Mouse (Mus musculus) embryonic facial prominence, embryonic 15.5 days (tissue): ENCODE results near the gene Cc2d1a. TPM values are rescaled to one million over a fixed set of nuclear protein-coding genes. Genes with fewer than 3 reads are reported as not detected.

Source experiments
- microRNA counts: library from miRNA; unstranded; fragments of <30 nt; microRNA quantifications from one replicate; lab custom pipeline; 2016
- microRNA-seq: library from miRNA; unstranded; fragments of <30 nt; microRNA quantifications from one replicate; pipeline ENCODE4, GENCODE M21; 2016; ENCODE audit warnings: borderline number of aligned reads
- polyA plus RNA-seq: library from polyadenylated mRNA; unstranded; fragments of >200 nt; fragmentation: Nextera tagmentation; extraction: Ambion mirVana; gene quantifications from 2 replicates; pipeline ENCODE4 v1.2.1, GENCODE M21; 2015

Gene Cc2d1a
- polyA plus RNA-seq, 1 experiment from 2014 or later, result 32.8 TPM

MicroRNA genes within 50 kb of the gene (microRNA counts, 519-probe panel; counts per million panel counts)
- 2,765 counts per million, percentile 66 among the panel's probes with 10 or more counts for microRNA mmu-miR-181c (lab: Ali Mortazavi, UCI)
- microRNA mmu-miR-709 (lab: Ali Mortazavi, UCI), result 1,960 counts per million, percentile 37 among the panel's probes with 10 or more counts

Small RNA genes within 50 kb of the gene (microRNA-seq; reads per million reads assigned to microRNA genes)
- not detected for gene Gm25110
- 5,013 reads per million, percentile 90 among the genes with 10 or more reads in this experiment for gene Mir181c
- gene Mir181d, result 2,973 reads per million, percentile 86 among the genes with 10 or more reads in this experiment
- not detected for gene Mir709

Other genes starting within 250 kb of the Cc2d1a start
- gene Adgrl1, start 247.8 kb downstream of the Cc2d1a start, polyA plus RNA-seq, result 22.8 and 23.2 TPM in 2 replicates
- gene Gm10644, start 192.7 kb downstream of the Cc2d1a start, polyA plus RNA-seq, result 0.45 and 0.60 TPM in 2 replicates
- 56.8 and 57.2 TPM in 2 replicates for gene Asf1b, start 192.4 kb downstream of the Cc2d1a start, polyA plus RNA-seq
- gene Prkaca, start 174.9 kb downstream of the Cc2d1a start, polyA plus RNA-seq, result 199 and 217 TPM in 2 replicates
- 10.3 and 13.2 TPM in 2 replicates for gene Samd1, start 150.3 kb downstream of the Cc2d1a start, polyA plus RNA-seq
- 1.2 and 1.8 TPM in 2 replicates for gene 1700067K01Rik, start 146.4 kb downstream of the Cc2d1a start, polyA plus RNA-seq
- 0.88 and 1.5 TPM in 2 replicates for gene 2210011C24Rik, start 135.8 kb downstream of the Cc2d1a start, polyA plus RNA-seq
- 6.5 and 8.6 TPM in 2 replicates for gene Palm3, start 126.5 kb downstream of the Cc2d1a start, polyA plus RNA-seq
- gene Il27ra, start 105.3 kb downstream of the Cc2d1a start, polyA plus RNA-seq, result 1.4 TPM in 2 replicates
- gene Rln3, start 102.9 kb downstream of the Cc2d1a start, polyA plus RNA-seq, result not detected in 2 replicates
- 1.6 and 1.7 TPM in 2 replicates for gene Gm10643, start 82.8 kb downstream of the Cc2d1a start, polyA plus RNA-seq
- 9.8 and 10.2 TPM in 2 replicates for gene Rfx1, start 81.1 kb downstream of the Cc2d1a start, polyA plus RNA-seq
- 8.0 and 9.4 TPM in 2 replicates for gene Dcaf15, start 43.2 kb downstream of the Cc2d1a start, polyA plus RNA-seq
- gene Podnl1, start 21.9 kb downstream of the Cc2d1a start, polyA plus RNA-seq, result 2.8 and 3.5 TPM in 2 replicates
- gene 4930432K21Rik, start 89 bp upstream of the Cc2d1a start, polyA plus RNA-seq, result 1.9 and 2.3 TPM in 2 replicates
- 3.5 and 4.0 TPM in 2 replicates for gene Nanos3, start 37.3 kb upstream of the Cc2d1a start, polyA plus RNA-seq
- gene Zswim4, start 89.1 kb upstream of the Cc2d1a start, polyA plus RNA-seq, result 15.8 and 17.7 TPM in 2 replicates
- 314 and 349 TPM in 2 replicates for gene D8Ertd738e, start 101.8 kb upstream of the Cc2d1a start, polyA plus RNA-seq
- 61.2 and 62.6 TPM in 2 replicates for gene Mri1, start 109.4 kb upstream of the Cc2d1a start, polyA plus RNA-seq
- gene Ccdc130, start 122.4 kb upstream of the Cc2d1a start, polyA plus RNA-seq, result 24.1 and 28.5 TPM in 2 replicates
- gene Cacna1a, start 240.5 kb upstream of the Cc2d1a start, polyA plus RNA-seq, result 6.7 and 8.0 TPM in 2 replicates